Mouse (Mus musculus) forebrain, postnatal 0 days (tissue): ENCODE data around the gene Pdp2. TPM values are rescaled to one million over a fixed set of nuclear protein-coding genes. Genes with fewer than 3 reads are reported as not detected.

Experiments used
- ATAC-seq: fragments of 200-750 bp; cut with Nextera tagmentation; 2 replicates; pipeline ENCODE4 v1.8.0; 2017; ENCODE audit warnings: mild to moderate bottlenecking, moderate library complexity
- DNase-seq: peaks from one replicate; pipeline ENCODE4 v3.0.0-alpha.2; 2015
- H3K27ac ChIP-seq: fragments of 300-500 bp; sonication (generic); 2 replicates; pipeline ENCODE4 v1.5.1; 2014; ENCODE audit warnings: low read depth, mild to moderate bottlenecking, antibody characterized with exemption, low read length, moderate library complexity, mixed read lengths
- H3K27me3 ChIP-seq: fragments of 300-500 bp; sonication (generic); 2 replicates; pipeline ENCODE4 v1.6.1; 2014; ENCODE audit warnings: mild to moderate bottlenecking, low read length, mixed read lengths; ENCODE audit not compliant: insufficient read depth
- H3K36me3 ChIP-seq: fragments of 300-500 bp; sonication (generic); 2 replicates; pipeline ENCODE4 v1.6.1; 2014; ENCODE audit warnings: mild to moderate bottlenecking, moderate library complexity; ENCODE audit not compliant: insufficient read depth
- H3K4me1 ChIP-seq: fragments of 300-500 bp; sonication (generic); 2 replicates; pipeline ENCODE4 v1.6.1; 2014; ENCODE audit warnings: antibody characterized with exemption; ENCODE audit not compliant: insufficient read depth
- H3K4me2 ChIP-seq: fragments of 300-500 bp; sonication (generic); 2 replicates; pipeline ENCODE4 v1.6.1; 2014; ENCODE audit warnings: low read depth, mild to moderate bottlenecking, moderate library complexity
- H3K4me3 ChIP-seq: fragments of 300-500 bp; sonication (generic); 2 replicates; pipeline ENCODE4 v1.5.1; 2014; ENCODE audit warnings: low read depth, low read length, mixed read lengths
- H3K9ac ChIP-seq: fragments of 300-500 bp; sonication (generic); 2 replicates; pipeline ENCODE4 v1.6.1; 2014; ENCODE audit warnings: mild to moderate bottlenecking
- H3K9me3 ChIP-seq: fragments of 300-500 bp; sonication (generic); 2 replicates; pipeline ENCODE4 v1.6.1; 2016; ENCODE audit warnings: low read length
- CTCF ChIP-seq: sonication (generic); IDR thresholded peaks from 2 replicates; pipeline ENCODE4 v1.5.1; 2016; ENCODE audit warnings: antibody characterized with exemption, control low read depth, low read depth
- WGBS: fragments of 180-500 bp; shearing (Covaris S2); extraction: QIAGEN DNeasy Blood & Tissue Kit; methylation state at CpG from one replicate; pipeline ENCODE4 v1.1.7; 2014; 5-methylcytosine and 5-hydroxymethylcytosine counted together
- polyA plus RNA-seq: library from polyadenylated mRNA; unstranded; fragments of >200 nt; fragmentation: Nextera tagmentation; extraction: Ambion mirVana; gene quantifications from 2 replicates; pipeline ENCODE4 v1.2.1, GENCODE M21; 2015
- total RNA-seq: library from RNA; depleted of rRNA; stranded (reverse); fragments of >200 nt; gene quantifications from 2 replicates; pipeline ENCODE4 v1.2.3, GENCODE M21; 2014

The Pdp2 gene
- total and polyA plus RNA-seq, 2 experiments from 2014 or later = 13.2 to 14.6 TPM

DNA sequence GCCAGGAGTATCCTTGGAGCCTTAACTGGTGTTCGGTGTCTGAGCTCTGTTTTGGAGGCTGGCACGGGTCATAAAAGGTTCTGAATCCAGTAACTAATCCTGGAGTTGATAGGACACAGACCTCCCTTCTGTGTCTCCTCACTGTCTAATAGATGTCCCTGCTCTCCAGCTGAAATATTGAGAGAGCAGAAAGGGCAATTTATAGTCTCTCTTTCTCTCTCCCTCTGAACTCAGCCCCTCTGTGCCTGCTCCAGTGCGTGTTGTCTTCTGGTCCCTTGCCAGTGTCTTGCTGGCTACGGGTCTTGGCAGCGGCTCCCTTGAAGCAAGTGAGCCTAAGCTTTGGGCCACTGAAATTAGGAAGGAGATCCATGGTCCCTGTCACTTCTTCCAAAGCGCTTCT, 6.4 kb downstream of the Pdp2 start:
- DNase-seq (no peak), ATAC-seq (no peak)
- no peaks in the 10 kb centered on the region; the same call in 1 of the 2 replicates for H3K27me3 ChIP-seq
- H3K4me1 ChIP-seq = no peaks in the 10 kb centered on the region
- TF ChIP-seq CTCF = no peak
- H3K4me3 ChIP-seq = no peak overlapping the region
- peaks cover 21% of the 10 kb centered on the region for H3K36me3 ChIP-seq
- WGBS = 64% methylated on average over 6 of the region's 6 CpGs
- no peaks in the 10 kb centered on the region for H3K9me3 ChIP-seq
- H3K27ac ChIP-seq = no peak overlapping the region
- no peak overlapping the region for H3K9ac ChIP-seq
- no peak overlapping the region for H3K4me2 ChIP-seq

- H3K27ac ChIP-seq = no peak overlapping the region
- ATAC-seq (no peak), DNase-seq (no peak)
- no peaks in the 10 kb centered on the region; the same call in 1 of the 2 replicates for H3K27me3 ChIP-seq
- TF ChIP-seq CTCF = no peak
- no peak overlapping the region for H3K4me2 ChIP-seq
- WGBS = 57% methylated on average over 6 of the region's 6 CpGs
- peaks cover 21% of the 10 kb centered on the region for H3K36me3 ChIP-seq
- H3K4me3 ChIP-seq = no peak overlapping the region
- H3K9me3 ChIP-seq = no peaks in the 10 kb centered on the region
- no peak overlapping the region for H3K9ac ChIP-seq
- no peaks in the 10 kb centered on the region for H3K4me1 ChIP-seq
These were observed 7.2 kb downstream of the Pdp2 start for GRCm38 (mm10) chr8:104598496-104598895.

DNA sequence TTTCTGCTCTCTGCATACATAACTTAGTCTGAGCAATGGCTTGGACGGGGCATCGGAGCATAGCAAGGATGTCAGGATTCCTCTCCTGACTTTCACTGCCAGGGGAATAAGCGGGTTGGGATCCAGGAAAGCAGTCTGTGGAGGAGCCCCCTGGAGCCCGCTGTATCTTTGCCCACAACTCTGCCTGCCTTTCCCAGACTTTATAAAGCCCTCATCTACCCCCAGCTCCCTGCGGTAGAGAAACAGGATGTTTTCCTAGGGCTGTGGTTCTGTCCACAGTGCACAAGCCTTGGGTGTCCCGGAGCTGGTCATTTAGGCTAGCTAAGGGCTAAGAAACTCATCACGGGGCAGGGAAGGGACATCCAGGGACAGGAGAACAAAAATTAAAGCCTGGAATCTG, 10.1 kb downstream of the Pdp2 start:
- peak overlapping the region; percentile 41; the same call in 1 of the 2 replicates for H3K4me2 ChIP-seq
- no peaks in the 10 kb centered on the region for H3K36me3 ChIP-seq
- H3K9me3 ChIP-seq = no peaks in the 10 kb centered on the region
- no peak overlapping the region for H3K4me3 ChIP-seq
- H3K4me1 ChIP-seq = no peaks in the 10 kb centered on the region
- WGBS = 36% methylated on average over 7 of the region's 7 CpGs
- TF ChIP-seq CTCF = no peak
- ATAC-seq = no peak
- H3K27me3 ChIP-seq = no peaks in the 10 kb centered on the region; the same call in 1 of the 2 replicates
- no peak overlapping the region for H3K9ac ChIP-seq
- no peak for DNase-seq
- no peak overlapping the region for H3K27ac ChIP-seq

GRCm38 (mm10) chr8:104601941-104602371, 10.7 kb downstream of the Pdp2 start:
- H3K4me1 ChIP-seq = no peaks in the 10 kb centered on the region
- no peak for ATAC-seq
- no peak overlapping the region for H3K27ac ChIP-seq
- no peak for TF ChIP-seq CTCF
- H3K9ac ChIP-seq = no peak overlapping the region
- H3K4me2 ChIP-seq = peak overlapping the region; percentile 41
- no peak for DNase-seq
- no peaks in the 10 kb centered on the region for H3K9me3 ChIP-seq
- no peaks in the 10 kb centered on the region for H3K36me3 ChIP-seq
- peak overlapping the region; percentile 17; the same call in 1 of the 2 replicates for H3K4me3 ChIP-seq
- H3K27me3 ChIP-seq = no peaks in the 10 kb centered on the region; the same call in 1 of the 2 replicates
- WGBS = 1% methylated on average over 12 of the region's 12 CpGs

DNA sequence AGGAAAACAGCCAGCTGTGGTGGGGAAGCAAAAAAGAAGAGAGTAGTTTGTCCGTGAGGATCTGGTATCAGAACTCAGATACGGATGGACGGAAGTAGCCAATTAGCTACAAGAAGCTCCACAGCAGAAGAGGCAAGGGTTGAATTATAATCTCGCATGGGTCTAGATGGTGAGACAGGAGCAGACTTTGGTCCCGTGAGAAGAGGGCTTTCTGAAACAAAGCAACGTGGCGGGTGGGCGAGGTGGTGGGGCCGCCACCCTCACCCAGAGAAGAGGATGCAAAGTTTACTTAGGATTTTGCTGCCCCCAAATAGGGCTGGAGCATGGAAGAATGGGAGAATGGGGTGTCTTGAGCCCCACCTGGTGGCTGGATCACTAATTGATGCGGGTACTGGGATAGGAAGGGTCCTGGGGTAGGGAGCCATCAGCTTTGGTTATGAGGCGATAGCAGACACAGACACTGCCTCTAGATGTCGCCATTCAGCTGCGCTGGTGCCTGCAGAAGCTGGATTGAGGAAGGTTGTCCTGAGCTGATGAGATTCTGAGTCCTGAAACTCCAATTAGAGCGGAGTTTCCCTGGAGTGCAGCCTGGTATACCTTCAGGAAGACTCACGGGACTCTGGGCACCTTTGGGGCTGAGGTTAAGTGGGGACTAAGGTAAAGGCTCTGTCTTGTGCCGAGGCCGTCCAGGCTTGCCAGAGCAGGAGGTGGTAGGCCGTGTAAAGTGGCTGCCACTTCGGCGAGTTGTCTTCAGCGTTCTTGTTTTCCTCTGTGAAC, 11.4 kb downstream of the Pdp2 start:
- Histone ChIP-seq H3K9me3 (no peaks in the 10 kb centered on the region), H3K36me3 (no peaks in the 10 kb centered on the region), H3K4me2 (peak overlapping the region; percentile 41), H3K27ac (no peak overlapping the region), H3K27me3 (no peaks in the 10 kb centered on the region; the same call in 1 of the 2 replicates), H3K4me1 (no peaks in the 10 kb centered on the region), H3K9ac (no peak overlapping the region), H3K4me3 (peak overlapping the region; percentile 17; the same call in 1 of the 2 replicates)
- WGBS = 20% methylated on average over 21 of the region's 21 CpGs
- ATAC-seq (peak; percentile 95), DNase-seq (peak; percentile 90)
- peak; percentile 96 for TF ChIP-seq CTCF

- TF ChIP-seq CTCF = no peak
- 71% methylated on average over 4 of the region's 4 CpGs for WGBS
- no peaks in the 10 kb centered on the region for H3K9me3 ChIP-seq
- no peak overlapping the region for H3K27ac ChIP-seq
- H3K27me3 ChIP-seq = no peaks in the 10 kb centered on the region; the same call in 1 of the 2 replicates
- H3K36me3 ChIP-seq = no peaks in the 10 kb centered on the region
- no peak overlapping the region for H3K9ac ChIP-seq
- no peak overlapping the region for H3K4me3 ChIP-seq
- H3K4me1 ChIP-seq = no peaks in the 10 kb centered on the region
- H3K4me2 ChIP-seq = no peak overlapping the region
- DNase-seq (no peak), ATAC-seq (no peak)
These were observed 12.0 kb downstream of the Pdp2 start for GRCm38 (mm10) chr8:104603245-104603593.

DNA sequence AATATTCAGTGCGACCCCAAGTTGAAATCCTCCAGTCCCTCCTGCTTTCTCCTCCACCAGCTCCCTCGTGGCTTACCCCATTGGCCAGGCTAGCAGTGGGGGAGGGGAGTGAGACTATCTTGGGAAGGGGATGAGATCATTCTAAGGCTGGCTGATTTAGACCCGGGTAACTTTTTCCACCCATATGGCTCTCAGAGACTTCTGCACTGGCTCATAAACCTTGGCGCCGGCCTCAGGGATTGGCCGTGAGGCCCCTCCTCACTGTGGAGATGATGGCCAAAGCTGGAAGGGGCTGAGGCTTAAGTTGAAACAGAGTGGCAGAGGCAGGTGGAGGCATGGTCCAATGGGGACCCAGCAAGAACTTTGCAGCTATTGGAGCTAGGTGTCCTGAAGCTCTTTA, 15.1 kb downstream of the Pdp2 start:
- Histone ChIP-seq H3K27ac (no peak overlapping the region), H3K27me3 (no peaks in the 10 kb centered on the region; the same call in 1 of the 2 replicates), H3K4me1 (no peaks in the 10 kb centered on the region), H3K9me3 (no peaks in the 10 kb centered on the region), H3K4me3 (no peak overlapping the region), H3K9ac (no peak overlapping the region), H3K36me3 (no peaks in the 10 kb centered on the region), H3K4me2 (no peak overlapping the region)
- no peak for ATAC-seq
- TF ChIP-seq CTCF = no peak
- no peak for DNase-seq
- 48% methylated on average over 6 of the region's 6 CpGs for WGBS
